Mouse (Mus musculus) neural tube, embryonic 11.5 days (tissue): ENCODE results near the gene Akr1b3. TPM values are rescaled to one million over a fixed set of nuclear protein-coding genes. Genes with fewer than 3 reads are reported as not detected.
"Not testable (repeated sequence)": the region's sequence is repeated elsewhere in the genome, so short reads cannot be mapped to it uniquely, and the experiment has no call there.

ENCODE experiments used
- ATAC-seq: fragments of 200-750 bp; cut with Nextera tagmentation; 2 replicates; pipeline ENCODE4 v1.8.0; 2017; ENCODE audit warnings: moderate number of reproducible peaks, mild to moderate bottlenecking, moderate TSS enrichment, moderate library complexity; ENCODE audit not compliant: insufficient read depth, low FRiP score, low TSS enrichment
- DNase-seq: peaks from one replicate; pipeline ENCODE4 v3.0.0-alpha.2; 2015; ENCODE audit warnings: low spot score
- H3K27ac ChIP-seq: fragments of 300-500 bp; sonication (generic); 2 replicates; pipeline ENCODE4 v1.5.1; 2014; ENCODE audit warnings: low read depth, mild to moderate bottlenecking, low read length
- H3K27me3 ChIP-seq: fragments of 300-500 bp; sonication (generic); 2 replicates; pipeline ENCODE4 v1.6.1; 2014; ENCODE audit warnings: mild to moderate bottlenecking, low read length, mixed read lengths; ENCODE audit not compliant: control insufficient read depth, insufficient read depth
- H3K36me3 ChIP-seq: fragments of 300-500 bp; sonication (generic); 2 replicates; pipeline ENCODE4 v1.6.1; 2014; ENCODE audit warnings: mild to moderate bottlenecking, low read length, moderate library complexity, mixed read lengths; ENCODE audit not compliant: control insufficient read depth, insufficient read depth
- H3K4me1 ChIP-seq: fragments of 300-500 bp; sonication (generic); 2 replicates; pipeline ENCODE4 v1.6.1; 2014; ENCODE audit warnings: low read length, mixed read lengths; ENCODE audit not compliant: control insufficient read depth, insufficient read depth
- H3K4me2 ChIP-seq: fragments of 300-500 bp; sonication (generic); 2 replicates; pipeline ENCODE4 v1.6.1; 2014; ENCODE audit warnings: low read depth, mild to moderate bottlenecking, moderate library complexity
- H3K4me3 ChIP-seq: fragments of 300-500 bp; sonication (generic); 2 replicates; pipeline ENCODE4 v1.5.1; 2014; ENCODE audit warnings: low read depth, low read length
- H3K9ac ChIP-seq: fragments of 300-500 bp; sonication (generic); 2 replicates; pipeline ENCODE4 v1.6.1; 2014; ENCODE audit warnings: mild to moderate bottlenecking, low read length
- H3K9me3 ChIP-seq: fragments of 300-500 bp; sonication (generic); 2 replicates; pipeline ENCODE4 v1.6.1; 2016; ENCODE audit warnings: low read length; ENCODE audit not compliant: control insufficient read depth
- WGBS: fragments of 180-500 bp; shearing (Covaris S2); extraction: QIAGEN DNeasy Blood & Tissue Kit; methylation state at CpG from one replicate; pipeline ENCODE4 v1.1.7; 2014; 5-methylcytosine and 5-hydroxymethylcytosine counted together
- polyA plus RNA-seq: library from polyadenylated mRNA; unstranded; fragments of >200 nt; fragmentation: Nextera tagmentation; extraction: Ambion mirVana; gene quantifications from 2 replicates; pipeline ENCODE4 v1.2.1, GENCODE M21; 2014

Akr1b3 gene
- polyA plus RNA-seq, 1 experiment from 2014 or later = 206 TPM

- not testable (repeated sequence) for ATAC-seq
Measured at GRCm38 (mm10) chr6:34351481-34351880, 34.2 kb upstream of the Akr1b3 start.

GRCm38 (mm10) chr6:34350037-34350699 lies 32.9 kb upstream of the Akr1b3 start:
- Histone ChIP-seq H3K36me3 (no peaks in the 10 kb centered on the region), H3K4me2 (no peak overlapping the region), H3K27me3 (no peaks in the 10 kb centered on the region), H3K27ac (no peak overlapping the region), H3K9ac (no peak overlapping the region), H3K4me1 (peaks cover 4% of the 10 kb centered on the region; the same call in 1 of the 2 replicates), H3K4me3 (no peak overlapping the region), H3K9me3 (no peaks in the 10 kb centered on the region)
- WGBS = 90% methylated on average over 12 of the region's 12 CpGs
- DNase-seq (no peak), ATAC-seq (no peak)

More at GRCm38 (mm10) chr6:34351481-34351880, 34.2 kb upstream of the Akr1b3 start:
- WGBS = 48% methylated on average over 9 of the region's 10 CpGs
- not testable (repeated sequence) for H3K4me2 ChIP-seq, H3K27me3 ChIP-seq, H3K9me3 ChIP-seq, H3K4me1 ChIP-seq, H3K4me3 ChIP-seq, DNase-seq, H3K9ac ChIP-seq, H3K36me3 ChIP-seq, H3K27ac ChIP-seq

GRCm38 (mm10) chr6:34346096-34346898 lies 29.0 kb upstream of the Akr1b3 start:
- no peaks in the 10 kb centered on the region for H3K9me3 ChIP-seq
- H3K4me3 ChIP-seq = no peak overlapping the region
- 0 out of 2 replicates have a peak overlapping the region, but pooled peaks have one; percentile 8 for H3K9ac ChIP-seq
- DNase-seq = peak; percentile 80
- no peaks in the 10 kb centered on the region for H3K4me1 ChIP-seq
- peak; percentile 72 for ATAC-seq
- no peak overlapping the region for H3K27ac ChIP-seq
- H3K27me3 ChIP-seq = no peaks in the 10 kb centered on the region
- 54% methylated on average over 14 of the region's 14 CpGs for whole genome bisulfite sequencing
- no peak overlapping the region for H3K4me2 ChIP-seq
- H3K36me3 ChIP-seq = no peaks in the 10 kb centered on the region

- 0 out of 2 replicates have a peak overlapping the region, but pooled peaks have one; percentile 3 for H3K4me2 ChIP-seq
- no peaks in the 10 kb centered on the region for H3K36me3 ChIP-seq
- no peaks in the 10 kb centered on the region for H3K9me3 ChIP-seq
- H3K9ac ChIP-seq = no peak overlapping the region
- H3K27me3 ChIP-seq = no peaks in the 10 kb centered on the region
- no peak overlapping the region for H3K4me3 ChIP-seq
- no peaks in the 10 kb centered on the region for H3K4me1 ChIP-seq
- H3K27ac ChIP-seq = no peak overlapping the region
- WGBS = 24% methylated on average over 9 of the region's 9 CpGs
- ATAC-seq = no peak
- DNase-seq = peak; percentile 56
Measured at GRCm38 (mm10) chr6:34344935-34345334, 27.7 kb upstream of the Akr1b3 start.

GRCm38 (mm10) chr6:34344135-34344850 lies 27.0 kb upstream of the Akr1b3 start:
- 43% methylated on average over 10 of the region's 10 CpGs for WGBS
- Histone ChIP-seq H3K4me2 (no peak overlapping the region), H3K4me1 (no peaks in the 10 kb centered on the region), H3K4me3 (no peak overlapping the region), H3K9me3 (no peaks in the 10 kb centered on the region), H3K27ac (no peak overlapping the region), H3K36me3 (no peaks in the 10 kb centered on the region), H3K9ac (no peak overlapping the region), H3K27me3 (no peaks in the 10 kb centered on the region)
- DNase-seq (no peak), ATAC-seq (no peak)

GRCm38 (mm10) chr6:34343426-34343825 lies 26.1 kb upstream of the Akr1b3 start:
- no peaks in the 10 kb centered on the region for H3K27me3 ChIP-seq
- no peak overlapping the region for H3K4me3 ChIP-seq
- H3K27ac ChIP-seq = no peak overlapping the region
- H3K9me3 ChIP-seq = no peaks in the 10 kb centered on the region
- DNase-seq (no peak), ATAC-seq (no peak)
- H3K4me1 ChIP-seq = no peaks in the 10 kb centered on the region
- WGBS = 83% methylated on average over 6 of the region's 6 CpGs
- no peaks in the 10 kb centered on the region for H3K36me3 ChIP-seq
- H3K4me2 ChIP-seq = no peak overlapping the region
- no peak overlapping the region for H3K9ac ChIP-seq

- Histone ChIP-seq H3K4me1 (no peaks in the 10 kb centered on the region), H3K27ac (no peak overlapping the region)
Measured at GRCm38 (mm10) chr6:34342476-34342875, 25.2 kb upstream of the Akr1b3 start.

GRCm38 (mm10) chr6:34341991-34342390 lies 24.7 kb upstream of the Akr1b3 start:
- Histone ChIP-seq H3K4me2 (no peak overlapping the region), H3K27me3 (no peaks in the 10 kb centered on the region), H3K9me3 (no peaks in the 10 kb centered on the region), H3K27ac (no peak overlapping the region), H3K4me3 (no peak overlapping the region), H3K9ac (no peak overlapping the region), H3K4me1 (no peaks in the 10 kb centered on the region), H3K36me3 (no peaks in the 10 kb centered on the region)
- WGBS = 92% methylated on average over 4 of the region's 4 CpGs
- DNase-seq (no peak), ATAC-seq (no peak)

More at GRCm38 (mm10) chr6:34342476-34342875, 25.2 kb upstream of the Akr1b3 start:
- Histone ChIP-seq H3K9ac (no peak overlapping the region), H3K4me2 (no peak overlapping the region), H3K36me3 (no peaks in the 10 kb centered on the region), H3K4me3 (no peak overlapping the region), H3K9me3 (no peaks in the 10 kb centered on the region), H3K27me3 (no peaks in the 10 kb centered on the region)
- no peak for ATAC-seq
- WGBS = 81% methylated on average over 2 of the region's 2 CpGs
- no peak for DNase-seq
